Mouse (Mus musculus) kidney, postnatal 36 days (tissue): ENCODE results near the gene Olfr994.

Experiments
- DNase-seq, 2 experiments: peaks; one replicate each; pipeline ENCODE4 v3.0.0; 2021 to 2022; ENCODE audit warnings: mixed read lengths in 2 of 2

The Olfr994 gene

GRCm38 (mm10) chr2:85436351-85436750 lies at the start of gene Olfr994:
TSS of gene Olfr994 (minus strand) at chr2:85436451.
- no peak for DNase-seq

- peak in 1 of 2 experiments; percentile 7 for DNase-seq
These were observed 30.6 kb upstream of the Olfr994 start for GRCm38 (mm10) chr2:85466801-85467325.

GRCm38 (mm10) chr2:85443539-85443938 lies 7.3 kb upstream of the Olfr994 start, which contains the start of gene Olfr995:
TSS of gene Olfr995 (minus strand) at chr2:85443639.
- no peak for DNase-seq

- no peak for DNase-seq
These were observed 6.3 kb upstream of the Olfr994 start for GRCm38 (mm10) chr2:85442546-85442945.

- DNase-seq = no peak
These were observed 10.4 kb downstream of the Olfr994 start for GRCm38 (mm10) chr2:85425893-85426292.

GRCm38 (mm10) chr2:85414777-85415176 lies 21.5 kb downstream of the Olfr994 start, which contains the start of gene Olfr993:
TSS of gene Olfr993 (minus strand) at chr2:85414877.
- DNase-seq = no peak

- no peak for DNase-seq
These were observed 26.9 kb downstream of the Olfr994 start, which contains the start of gene Olfr992 for GRCm38 (mm10) chr2:85409369-85409768. TSS of gene Olfr992 (minus strand) at chr2:85409469.
